8 mouse cellular contexts compared by ENCODE assay signal in the genomic region with DNA sequence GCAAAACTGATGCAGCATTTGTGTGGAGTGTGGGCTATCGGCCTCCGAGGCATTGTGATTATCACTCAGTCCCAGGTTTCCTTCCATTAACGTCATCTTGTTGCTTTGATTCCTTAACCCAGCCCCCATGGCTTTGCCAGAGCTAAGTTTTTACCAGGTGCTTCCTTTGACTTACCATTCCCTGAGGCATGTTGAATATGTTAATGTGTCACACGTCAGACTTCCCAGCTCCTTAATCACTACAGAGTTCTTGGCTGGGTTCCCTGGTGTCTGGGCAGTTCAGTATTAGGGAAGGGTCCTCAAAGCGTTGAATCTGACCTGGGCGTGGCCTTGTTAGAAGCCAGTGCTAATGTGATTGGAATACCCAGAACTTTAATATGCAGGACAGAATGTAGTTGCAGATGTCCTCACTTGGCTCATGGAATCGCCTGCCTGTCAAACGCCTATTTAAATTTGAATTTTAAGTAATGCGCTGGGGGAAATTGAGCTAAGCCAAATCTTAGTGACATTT. TPM values are rescaled to one million over a fixed set of nuclear protein-coding genes. Genes with fewer than 3 reads are reported as not detected.
DNase-seq lines count a peak whose midpoint lies in the region; ATAC-seq and TF ChIP-seq lines count a peak whose summit lies in the region.

No protein-coding gene starts in this region.

- ATAC-seq in lung, embryonic 16.5 days (ENCODE audit: low read depth) = peak; percentile 32; the same call in 1 of the 2 replicates
- peak; percentile 36 for ATAC-seq in forebrain, postnatal 0 days
- ATAC-seq in hindbrain, postnatal 0 days = 0 out of 2 replicates have a peak, but pooled peaks have one; percentile 44
- no peak; the same call in 1 of the 2 replicates for ATAC-seq in midbrain, postnatal 0 days (ENCODE audit: low FRiP score)
- ATAC-seq in megakaryocyte progenitor cell, adult 5-6 weeks (replicated peaks; ENCODE audit: poor library complexity) = no peak

- H3K36me3 ChIP-seq in lung, embryonic 16.5 days (ENCODE audit: control insufficient read depth, insufficient read depth, low read length) = no peaks in the 10 kb centered on the region
- H3K36me3 ChIP-seq in forebrain, postnatal 0 days (ENCODE audit: insufficient read depth) = no peaks in the 10 kb centered on the region
- no peaks in the 10 kb centered on the region for H3K36me3 ChIP-seq in hindbrain, postnatal 0 days (ENCODE audit: insufficient read depth, low read length)
- H3K36me3 ChIP-seq in midbrain, postnatal 0 days (ENCODE audit: insufficient read depth, low read length) = no peaks in the 10 kb centered on the region

- no peak for TF ChIP-seq CTCF in forebrain, postnatal 0 days (IDR thresholded peaks at IDR 0.05; ENCODE audit: low read depth)
- no peak for TF ChIP-seq CTCF in hindbrain, postnatal 0 days (IDR thresholded peaks at IDR 0.05; ENCODE audit: low read depth)
- no peak for TF ChIP-seq CTCF in midbrain, postnatal 0 days (IDR thresholded peaks at IDR 0.05)

- peak overlapping the region; percentile 25 for H3K4me2 ChIP-seq in lung, embryonic 16.5 days (ENCODE audit: low read depth, low read length)
- no peak overlapping the region for H3K4me2 ChIP-seq in forebrain, postnatal 0 days (ENCODE audit: low read depth)
- no peak overlapping the region for H3K4me2 ChIP-seq in hindbrain, postnatal 0 days (ENCODE audit: low read depth, low read length)
- H3K4me2 ChIP-seq in midbrain, postnatal 0 days (ENCODE audit: low read depth, low read length, poor library complexity, severe bottlenecking) = no peak overlapping the region

- H3K27me3 ChIP-seq in lung, embryonic 16.5 days (ENCODE audit: control insufficient read depth, insufficient read depth, low read depth, low read length) = no peaks in the 10 kb centered on the region
- no peaks in the 10 kb centered on the region for H3K27me3 ChIP-seq in forebrain, postnatal 0 days (ENCODE audit: insufficient read depth, low read length)
- H3K27me3 ChIP-seq in hindbrain, postnatal 0 days (ENCODE audit: insufficient read depth, low read length) = no peaks in the 10 kb centered on the region
- no peaks in the 10 kb centered on the region for H3K27me3 ChIP-seq in midbrain, postnatal 0 days (ENCODE audit: insufficient read depth, low read length)

- no peak for DNase-seq in lung, postnatal 14 days
- peak; percentile 76 for DNase-seq in forebrain, postnatal 0 days
- DNase-seq in hindbrain, postnatal 0 days (ENCODE audit: low spot score) = peak; percentile 30
- peak; percentile 43 for DNase-seq in midbrain, postnatal 0 days (ENCODE audit: low spot score)
- no peak for DNase-seq in adrenal gland, adult 8-10 months
- no peak for DNase-seq in yolk sac, embryonic 10.5 days (ENCODE audit: low spot score)

- H3K4me1 ChIP-seq in lung, embryonic 16.5 days (replicated peaks; ENCODE audit: control insufficient read depth, insufficient read depth, low read length) = peaks cover 52% of the 10 kb centered on the region
- H3K4me1 ChIP-seq in forebrain, postnatal 0 days (ENCODE audit: insufficient read depth) = peaks cover 27% of the 10 kb centered on the region
- H3K4me1 ChIP-seq in hindbrain, postnatal 0 days (ENCODE audit: insufficient read depth, low read length) = peaks cover 12% of the 10 kb centered on the region; the same call in 1 of the 2 replicates
- no peaks in the 10 kb centered on the region; the same call in 1 of the 2 replicates for H3K4me1 ChIP-seq in midbrain, postnatal 0 days (ENCODE audit: insufficient read depth, low read length)

- H3K9ac ChIP-seq in lung, embryonic 16.5 days (ENCODE audit: low read length) = no peak overlapping the region
- 0 out of 2 replicates have a peak overlapping the region, but pooled peaks have one; percentile 14 for H3K9ac ChIP-seq in forebrain, postnatal 0 days
- H3K9ac ChIP-seq in hindbrain, postnatal 0 days (replicated peaks; ENCODE audit: low read length) = no peak overlapping the region
- no peak overlapping the region for H3K9ac ChIP-seq in midbrain, postnatal 0 days (replicated peaks; ENCODE audit: low read length, poor library complexity, severe bottlenecking)

- WGBS in lung, embryonic 16.5 days = 43% methylated on average over 9 of the region's 9 CpGs
- 28% methylated on average over 9 of the region's 9 CpGs for WGBS in forebrain, postnatal 0 days
- WGBS in hindbrain, postnatal 0 days = 36% methylated on average over 9 of the region's 9 CpGs
- WGBS in midbrain, postnatal 0 days = 42% methylated on average over 9 of the region's 9 CpGs

- H3K27ac ChIP-seq in lung, embryonic 16.5 days (ENCODE audit: low read length) = peak overlapping the region; percentile 84
- H3K27ac ChIP-seq in forebrain, postnatal 0 days (ENCODE audit: low read depth, low read length) = peak overlapping the region; percentile 85
- H3K27ac ChIP-seq in hindbrain, postnatal 0 days = no peak overlapping the region
- H3K27ac ChIP-seq in midbrain, postnatal 0 days (ENCODE audit: low read depth, low read length) = no peak overlapping the region

- H3K4me3 ChIP-seq in lung, embryonic 16.5 days (ENCODE audit: low read length) = no peak overlapping the region
- no peak overlapping the region for H3K4me3 ChIP-seq in forebrain, postnatal 0 days (ENCODE audit: low read depth, low read length)
- H3K4me3 ChIP-seq in hindbrain, postnatal 0 days (ENCODE audit: low read length) = no peak overlapping the region
- no peak overlapping the region for H3K4me3 ChIP-seq in midbrain, postnatal 0 days (ENCODE audit: low read depth, low read length)

- H3K9me3 ChIP-seq in lung, embryonic 16.5 days (ENCODE audit: control insufficient read depth, low read length) = no peaks in the 10 kb centered on the region
- H3K9me3 ChIP-seq in forebrain, postnatal 0 days (ENCODE audit: low read length) = no peaks in the 10 kb centered on the region
- H3K9me3 ChIP-seq in hindbrain, postnatal 0 days (ENCODE audit: low read length) = no peaks in the 10 kb centered on the region
- H3K9me3 ChIP-seq in midbrain, postnatal 0 days (ENCODE audit: low read length) = no peaks in the 10 kb centered on the region

RNA-seq across cellular contexts. Expression of a gene that starts 23.6 kb away (rescaled TPM):
- 12.4 and 13.0 TPM in 2 replicates for polyA plus RNA-seq in lung, embryonic 16.5 days (2015; fragmentation: Nextera tagmentation; extraction: Ambion mirVana)
- 39.6 and 46.7 TPM in 2 replicates for total RNA-seq in forebrain, postnatal 0 days (2014; rRNA removed)
- 4.0 and 5.5 TPM in 2 replicates for polyA plus RNA-seq in forebrain, postnatal 0 days (2015; fragmentation: Nextera tagmentation; extraction: Ambion mirVana)
- total RNA-seq in hindbrain, postnatal 0 days (2014; rRNA removed) = 35.4 and 47.1 TPM in 2 replicates
- 7.2 and 8.4 TPM in 2 replicates for polyA plus RNA-seq in hindbrain, postnatal 0 days (2015; fragmentation: Nextera tagmentation; extraction: Ambion mirVana)
- total RNA-seq in midbrain, postnatal 0 days (2014; rRNA removed) = 16.7 and 23.2 TPM in 2 replicates
- 2.4 and 3.3 TPM in 2 replicates for polyA plus RNA-seq in midbrain, postnatal 0 days (2015; fragmentation: Nextera tagmentation; extraction: Ambion mirVana)
- 100 to 1,000 TPM; 131 to 220 (median 161) TPM for total RNA-seq in adrenal gland, adult 8-10 months (2022)
- 36.5 and 40.4 TPM in 2 replicates for total RNA-seq in megakaryocyte progenitor cell, adult 5-6 weeks (2015)
- 76.6 and 90.4 TPM in 2 replicates for total RNA-seq in megakaryocyte progenitor cell, adult 5-6 weeks (2017)

RNA-seq across cellular contexts. Expression of a gene that starts 51.1 kb away (rescaled TPM):
- polyA plus RNA-seq in lung, embryonic 16.5 days (2015; fragmentation: Nextera tagmentation; extraction: Ambion mirVana) = 26.0 and 26.7 TPM in 2 replicates
- 15.7 and 18.3 TPM in 2 replicates for total RNA-seq in forebrain, postnatal 0 days (2014; rRNA removed)
- 7.7 and 11.6 TPM in 2 replicates for polyA plus RNA-seq in forebrain, postnatal 0 days (2015; fragmentation: Nextera tagmentation; extraction: Ambion mirVana)
- 22.5 and 30.3 TPM in 2 replicates for total RNA-seq in hindbrain, postnatal 0 days (2014; rRNA removed)
- 14.4 and 15.8 TPM in 2 replicates for polyA plus RNA-seq in hindbrain, postnatal 0 days (2015; fragmentation: Nextera tagmentation; extraction: Ambion mirVana)
- total RNA-seq in midbrain, postnatal 0 days (2014; rRNA removed) = 18.1 and 23.0 TPM in 2 replicates
- 12.3 and 13.7 TPM in 2 replicates for polyA plus RNA-seq in midbrain, postnatal 0 days (2015; fragmentation: Nextera tagmentation; extraction: Ambion mirVana)
- total RNA-seq in adrenal gland, adult 8-10 months (2022) = 10 to 100 TPM; 50.4 to 58.0 (median 51.8) TPM
- total RNA-seq in megakaryocyte progenitor cell, adult 5-6 weeks (2015) = 12.8 and 18.5 TPM in 2 replicates
- 18.5 and 21.8 TPM in 2 replicates for total RNA-seq in megakaryocyte progenitor cell, adult 5-6 weeks (2017)

Comparison
In these comparisons a context has a peak if more than half of its experiments do, and no peak if none do; other contexts are left out.
1. ATAC-seq: peak in lung, embryonic 16.5 days (single experiment), forebrain, postnatal 0 days (single experiment) and hindbrain, postnatal 0 days (single experiment); none in midbrain, postnatal 0 days (single experiment) and megakaryocyte progenitor cell, adult 5-6 weeks (single experiment).
2. H3K27ac ChIP-seq: peak in lung, embryonic 16.5 days (single experiment) and forebrain, postnatal 0 days (single experiment); none in hindbrain, postnatal 0 days (single experiment) and midbrain, postnatal 0 days (single experiment).
3. DNase-seq: peak in forebrain, postnatal 0 days (single experiment), hindbrain, postnatal 0 days (single experiment) and midbrain, postnatal 0 days (single experiment); none in lung, postnatal 14 days (single experiment), adrenal gland, adult 8-10 months (single experiment) and yolk sac, embryonic 10.5 days (single experiment).